Mouse (Mus musculus) layer of hippocampus, adult 2 months (tissue): ENCODE measurements at regions not wholly inside any gene's neighbourhood (a gene's known extent, or its start where the extent isn't known, plus 50 kb on each side); places are given as distances from the start of the nearest gene placed in this dataset.

Source experiments
- DNase-seq, 2 experiments: peaks; one replicate each; pipeline ENCODE4 v3.0.0; 2022; ENCODE audit warnings: low spot score in 2 of 2
- H3K27ac ChIP-seq: fragments of 200-600 bp; 2 replicates; pipeline ENCODE4 v1.8.1; 2022
- H3K4me3 ChIP-seq: fragments of 200-600 bp; 2 replicates; pipeline ENCODE4 v1.8.1; 2022; ENCODE audit warnings: mild to moderate bottlenecking
- CTCF ChIP-seq: fragments of 200-600 bp; conservative IDR thresholded peaks from 2 replicates; pipeline ENCODE4 v1.8.1; 2022; ENCODE audit warnings: antibody characterized with exemption, mild to moderate bottlenecking, moderate library complexity
- microRNA-seq, 2 experiments: library from miRNA; unstranded; fragments of <30 nt; microRNA quantifications; one replicate each; pipeline ENCODE4 v1.2.0; 2021

DNA sequence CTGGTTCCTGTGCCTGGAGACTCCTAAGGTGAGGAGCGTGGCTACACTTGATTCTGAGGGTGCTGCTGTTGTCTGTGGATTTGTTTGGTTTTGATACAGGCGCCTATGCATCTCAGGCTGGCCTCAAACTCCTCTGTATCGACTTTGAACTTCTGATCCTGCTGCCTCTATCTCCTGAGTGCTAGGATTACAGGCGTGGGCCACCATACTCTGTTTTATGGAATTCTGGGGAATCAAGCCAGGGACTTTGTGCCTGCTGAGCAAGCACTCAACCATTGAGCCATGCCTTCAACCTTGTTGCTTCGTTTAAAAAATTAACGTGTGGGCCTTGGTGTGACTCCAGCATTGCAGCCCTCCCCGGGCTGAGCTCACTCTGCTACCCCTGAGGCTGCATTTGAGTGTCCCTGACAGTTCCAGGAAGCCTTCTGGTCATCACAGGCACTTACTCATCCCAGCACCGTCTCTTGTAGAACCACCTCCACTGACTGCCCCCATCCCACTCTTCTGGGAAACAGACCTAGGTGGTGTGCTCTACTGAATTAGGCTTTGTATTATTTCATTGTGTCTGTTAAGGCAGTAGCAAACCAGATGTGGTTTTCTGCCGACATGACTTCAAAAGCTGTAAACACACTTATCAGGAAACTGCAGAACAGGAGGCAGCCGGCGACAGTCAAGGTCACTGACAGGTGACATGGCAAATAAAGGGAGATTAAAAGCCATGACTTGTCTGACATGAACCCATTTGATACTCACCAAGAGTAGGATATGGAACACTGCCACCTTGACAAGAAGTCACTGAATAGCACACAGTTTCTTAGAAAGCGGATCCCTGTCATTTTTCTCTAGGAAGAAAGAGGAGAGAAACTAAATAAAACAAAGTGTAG is 363.4 kb downstream of the Rps15a start:
- Histone ChIP-seq H3K4me3 (no peak overlapping the region), H3K27ac (no peak overlapping the region)
- no peak for DNase-seq
- no peak for TF ChIP-seq CTCF

DNA sequence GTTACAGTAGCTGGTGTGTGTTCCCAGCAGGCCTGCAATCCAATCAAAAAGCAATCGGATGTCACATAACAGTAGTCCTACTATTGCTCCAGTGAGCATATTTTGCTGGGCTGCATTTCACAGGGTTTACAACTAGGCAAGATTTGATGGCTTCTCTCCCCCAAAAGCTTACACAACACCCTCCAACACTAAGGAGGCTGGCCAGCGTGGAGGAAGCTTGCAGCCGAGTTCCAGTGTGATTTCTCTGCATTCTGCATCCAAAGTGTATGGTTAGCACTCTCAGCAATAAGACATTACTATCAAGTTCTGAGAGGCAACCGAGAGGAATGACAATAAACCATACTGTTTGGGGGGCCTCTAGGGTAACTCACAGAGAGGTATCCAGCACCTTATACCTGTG is 367.2 kb downstream of the Xylt1 start:
- no peak for DNase-seq
- no peak overlapping the region for H3K27ac ChIP-seq
- no peak for TF ChIP-seq CTCF
- no peak overlapping the region for H3K4me3 ChIP-seq

DNA sequence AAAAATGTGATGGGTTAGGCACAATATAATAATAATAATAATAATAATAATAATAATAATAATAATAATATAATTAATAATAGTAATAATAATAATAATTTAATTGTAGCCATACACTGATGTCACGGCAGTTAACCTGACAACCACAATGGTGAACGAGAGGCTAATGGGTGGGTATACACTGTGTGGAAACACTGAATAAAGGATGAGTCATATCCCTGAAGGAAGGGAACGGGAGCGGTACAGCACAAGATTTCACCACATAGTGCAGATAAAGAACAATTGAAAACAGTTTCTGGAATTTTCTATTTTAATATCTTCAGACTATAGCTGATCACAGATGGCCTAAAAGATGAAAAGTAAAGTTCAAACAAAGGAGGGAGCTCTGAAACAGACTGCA is 365.6 kb downstream of the Xylt1 start:
- TF ChIP-seq CTCF, result no peak
- DNase-seq, result no peak
- no peak overlapping the region for H3K4me3 ChIP-seq
- no peak overlapping the region for H3K27ac ChIP-seq

DNA sequence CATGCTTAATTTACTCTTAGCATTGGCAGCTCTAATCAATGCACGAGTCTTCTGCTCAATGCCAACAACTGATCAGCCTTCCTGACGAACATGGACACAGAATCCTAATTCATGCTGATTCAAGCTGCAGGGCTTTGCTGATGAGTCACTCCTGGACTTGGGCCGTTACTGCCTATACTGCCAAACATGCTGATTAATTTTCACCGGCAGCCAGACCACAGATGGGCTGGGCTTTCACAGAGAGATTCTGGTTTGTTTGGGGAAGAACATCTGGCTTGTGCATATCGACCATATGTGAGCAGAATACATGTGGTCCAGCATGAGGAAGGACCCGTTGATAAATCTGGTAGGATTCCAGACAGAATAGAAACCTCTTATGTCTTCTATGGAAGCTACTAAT is 358.9 kb downstream of the Xylt1 start:
- H3K4me3 ChIP-seq, result no peak overlapping the region
- no peak overlapping the region for H3K27ac ChIP-seq
- peak; percentile 35 to 58 for DNase-seq
- no peak for TF ChIP-seq CTCF

GRCm38 (mm10) chr7:117735699-117736020 is 354.9 kb downstream of the Xylt1 start:
- Histone ChIP-seq H3K27ac (no peak overlapping the region), H3K4me3 (no peak overlapping the region)
- DNase-seq, result no peak
- no peak for TF ChIP-seq CTCF

GRCm38 (mm10) chr7:117734994-117735698 is 354.4 kb downstream of the Xylt1 start:
- H3K27ac ChIP-seq, result no peak overlapping the region
- TF ChIP-seq CTCF, result no peak
- DNase-seq, result no peak
- no peak overlapping the region for H3K4me3 ChIP-seq

DNA sequence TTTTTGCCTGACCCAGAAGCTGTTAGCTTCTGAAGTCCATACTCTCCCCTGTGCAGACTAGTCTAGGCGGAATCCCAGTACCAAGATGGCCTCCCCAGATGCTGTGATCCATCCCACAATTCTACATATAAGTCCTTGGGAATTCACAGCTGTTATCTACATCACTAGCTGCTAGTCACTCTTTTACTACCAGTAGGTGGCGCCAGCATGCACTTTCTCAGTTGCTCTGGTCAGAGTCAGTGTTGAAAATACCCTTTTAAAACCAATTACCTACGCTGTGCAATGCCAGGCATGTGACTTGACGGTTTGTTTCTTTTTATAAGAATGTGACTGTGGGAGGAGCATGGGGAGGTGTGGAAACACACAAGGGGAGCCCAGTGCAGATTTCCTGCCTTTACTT is 348.3 kb downstream of the Xylt1 start:
- no peak overlapping the region for H3K4me3 ChIP-seq
- DNase-seq, result no peak
- TF ChIP-seq CTCF, result peak; percentile 54
- H3K27ac ChIP-seq, result no peak overlapping the region

Small RNA genes lying in the stretch of these regions (microRNA-seq; reads per million reads assigned to microRNA genes)
- 0 reads per million in 2 experiments for gene Gm24063
